Mouse (Mus musculus) heart, embryonic 15.5 days (tissue): ENCODE results near the gene Plcb3. TPM values are rescaled to one million over a fixed set of nuclear protein-coding genes. Genes with fewer than 3 reads are reported as not detected.
"Not testable (repeated sequence)": the region's sequence is repeated elsewhere in the genome, so short reads cannot be mapped to it uniquely, and the experiment has no call there.

Source experiments
- ATAC-seq: fragments of 200-750 bp; cut with Nextera tagmentation; replicated peaks from 2 replicates; pipeline ENCODE4 v1.8.0; 2017; ENCODE audit warnings: low read depth, moderate TSS enrichment; ENCODE audit not compliant: insufficient number of reproducible peaks, insufficient read depth, low FRiP score
- H3K27ac ChIP-seq: fragments of 300-500 bp; sonication (generic); 2 replicates; pipeline ENCODE4 v1.5.1; 2015; ENCODE audit warnings: mild to moderate bottlenecking, inconsistent platforms
- H3K27me3 ChIP-seq: fragments of 300-500 bp; sonication (generic); 2 replicates; pipeline ENCODE4 v1.6.1; 2015; ENCODE audit warnings: inconsistent platforms
- H3K36me3 ChIP-seq: fragments of 300-500 bp; sonication (generic); 2 replicates; pipeline ENCODE4 v1.6.1; 2015; ENCODE audit warnings: mild to moderate bottlenecking, inconsistent platforms
- H3K4me1 ChIP-seq: fragments of 300-500 bp; sonication (generic); replicated peaks from 2 replicates; pipeline ENCODE4 v1.6.1; 2015; ENCODE audit warnings: inconsistent platforms
- H3K4me2 ChIP-seq: fragments of 300-500 bp; sonication (generic); 2 replicates; pipeline ENCODE4 v1.6.1; 2015; ENCODE audit warnings: inconsistent platforms, mild to moderate bottlenecking, moderate library complexity
- H3K4me3 ChIP-seq: fragments of 300-500 bp; sonication (generic); 2 replicates; pipeline ENCODE4 v1.5.1; 2015; ENCODE audit warnings: mild to moderate bottlenecking, inconsistent platforms
- H3K9ac ChIP-seq: fragments of 300-500 bp; sonication (generic); 2 replicates; pipeline ENCODE4 v1.6.1; 2015; ENCODE audit warnings: mild to moderate bottlenecking, inconsistent platforms
- H3K9me3 ChIP-seq: fragments of 300-500 bp; sonication (generic); replicated peaks from 2 replicates; pipeline ENCODE4 v1.6.1; 2016; ENCODE audit warnings: inconsistent platforms
- WGBS: fragments of 180-500 bp; shearing (Covaris S2); methylation state at CpG from one replicate; pipeline ENCODE4 v1.1.7; 2015; ENCODE audit warnings: mixed read lengths; 5-methylcytosine and 5-hydroxymethylcytosine counted together
- polyA plus RNA-seq: library from polyadenylated mRNA; unstranded; fragments of >200 nt; fragmentation: Nextera tagmentation; extraction: Ambion mirVana; gene quantifications from 2 replicates; pipeline ENCODE4 v1.2.1, GENCODE M21; 2015

Plcb3 gene
- polyA plus RNA-seq, 1 experiment from 2014 or later = 16.4 TPM

DNA sequence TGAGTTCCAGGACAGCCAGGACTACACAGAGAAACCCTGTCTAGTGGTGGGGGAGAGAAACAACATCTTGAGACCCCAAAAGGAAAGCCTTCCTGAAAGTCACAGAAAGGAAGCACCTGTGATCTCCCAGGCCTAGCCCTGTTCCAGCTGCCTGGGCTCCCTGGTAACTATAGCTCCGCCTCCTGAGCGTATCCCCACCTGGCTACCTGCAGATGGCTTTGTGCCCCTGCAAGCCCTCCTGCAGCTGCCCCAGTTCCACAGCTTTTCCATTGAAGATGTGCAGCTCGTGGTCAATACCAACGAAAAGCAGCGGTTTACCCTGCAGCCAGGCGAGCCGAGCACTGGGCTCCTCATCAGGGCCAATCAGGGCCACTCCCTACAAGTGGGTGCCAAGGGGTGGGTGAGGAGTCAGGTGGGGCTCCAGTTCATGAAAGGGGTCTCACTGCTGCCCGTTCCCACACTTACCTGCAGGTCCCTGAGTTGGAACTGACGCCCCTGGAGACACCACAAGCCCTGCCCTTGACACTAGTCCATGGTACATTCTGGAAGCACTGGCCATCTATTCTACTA is 21.5 kb upstream of the Plcb3 start:
- Histone ChIP-seq H3K9me3 (no peaks in the 10 kb centered on the region), H3K27me3 (no peaks in the 10 kb centered on the region), H3K4me2 (peak overlapping the region; percentile 85; the same call in 1 of the 2 replicates), H3K27ac (no peak overlapping the region), H3K36me3 (peaks cover 23% of the 10 kb centered on the region), H3K4me1 (peaks cover 42% of the 10 kb centered on the region), H3K9ac (no peak overlapping the region), H3K4me3 (no peak overlapping the region)
- no peak for ATAC-seq
- 86% methylated on average over 9 of the region's 9 CpGs for WGBS

DNA sequence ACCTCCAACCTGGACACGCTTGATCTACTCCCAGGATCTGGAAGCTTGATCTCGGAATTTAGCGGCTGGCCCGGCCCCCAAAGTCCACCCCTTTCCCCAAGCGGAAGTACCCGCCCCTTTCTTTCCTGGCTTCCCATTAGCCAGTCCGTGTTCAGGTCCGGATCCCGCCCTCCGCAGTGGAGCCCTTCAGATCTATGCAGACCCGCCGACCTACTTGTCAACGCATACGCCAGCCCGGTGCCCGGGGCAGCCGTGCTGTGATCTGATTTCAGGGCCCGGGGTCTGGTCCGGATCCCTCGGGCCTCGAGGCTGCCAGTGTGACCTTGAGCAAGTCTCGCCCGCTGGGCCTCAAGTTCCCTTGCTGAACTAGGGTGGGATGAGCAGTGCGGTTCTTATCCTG is 19.7 kb upstream of the Plcb3 start, which contains the start of the genes Nudt22 and Trpt1:
Nudt22 (minus strand) TSS at position 112 of the 400 bp plus-strand sequence.
Trpt1 (plus strand) TSS at position 126 of the 400 bp plus-strand sequence.
- peaks cover 23% of the 10 kb centered on the region for H3K36me3 ChIP-seq
- peak within 1 kb of the TSS; percentile 82 for H3K9ac ChIP-seq
- peak; percentile 70 for ATAC-seq
- 0% methylated on average over 24 of the region's 24 CpGs for WGBS
- peak within 1 kb of the TSS; percentile 67 for H3K4me3 ChIP-seq
- H3K27ac ChIP-seq = peak within 1 kb of the TSS; percentile 87
- H3K4me1 ChIP-seq = peaks cover 47% of the 10 kb centered on the region
- H3K4me2 ChIP-seq = peak within 1 kb of the TSS; percentile 85
- H3K27me3 ChIP-seq = no peaks in the 10 kb centered on the region
- no peaks in the 10 kb centered on the region for H3K9me3 ChIP-seq

DNA sequence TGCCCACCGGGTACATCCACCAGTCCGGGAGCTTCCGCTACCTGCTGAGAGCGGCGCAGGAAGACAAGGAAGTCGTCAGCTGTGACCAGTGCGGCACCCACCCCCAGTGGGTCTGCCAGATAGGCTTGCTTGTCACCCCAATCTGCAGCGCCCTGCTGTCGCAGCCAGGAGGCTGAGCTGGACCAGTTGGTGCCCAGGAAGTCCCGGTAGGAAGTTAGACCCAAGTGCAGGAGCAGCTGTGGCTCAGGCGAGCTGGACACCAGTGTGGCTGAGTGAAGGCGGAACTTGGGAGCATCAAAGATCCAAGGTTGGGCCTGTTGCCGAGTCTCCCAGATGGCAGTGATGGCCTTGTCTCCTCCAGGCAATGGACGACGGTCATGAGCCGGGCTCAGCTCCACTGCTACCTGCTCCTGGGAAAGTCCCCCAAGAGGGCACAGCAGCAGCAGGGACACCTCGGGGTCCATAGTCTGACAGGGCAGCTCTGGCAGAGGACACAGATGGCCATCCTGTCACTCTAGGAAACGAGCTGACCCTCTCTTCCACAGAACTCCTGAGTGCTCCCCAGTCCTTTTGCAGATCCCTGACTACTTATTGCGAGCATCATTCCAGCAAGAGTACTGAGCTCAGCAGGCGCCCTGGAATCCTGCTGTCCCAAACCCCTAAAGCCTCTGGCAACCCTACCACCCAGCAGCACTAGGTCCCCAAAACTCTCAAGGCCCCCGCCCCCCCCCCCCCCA is 19.2 kb upstream of the Plcb3 start:
- H3K4me1 ChIP-seq = peaks cover 47% of the 10 kb centered on the region
- ATAC-seq = no peak
- peak overlapping the region; percentile 82 for H3K9ac ChIP-seq
- H3K4me2 ChIP-seq = peak overlapping the region; percentile 85
- peak overlapping the region; percentile 70 for H3K27ac ChIP-seq
- peak overlapping the region; percentile 67 for H3K4me3 ChIP-seq
- WGBS = 41% methylated on average over 21 of the region's 21 CpGs
- H3K36me3 ChIP-seq = peaks cover 22% of the 10 kb centered on the region
- H3K27me3 ChIP-seq = no peaks in the 10 kb centered on the region
- H3K9me3 ChIP-seq = no peaks in the 10 kb centered on the region

DNA sequence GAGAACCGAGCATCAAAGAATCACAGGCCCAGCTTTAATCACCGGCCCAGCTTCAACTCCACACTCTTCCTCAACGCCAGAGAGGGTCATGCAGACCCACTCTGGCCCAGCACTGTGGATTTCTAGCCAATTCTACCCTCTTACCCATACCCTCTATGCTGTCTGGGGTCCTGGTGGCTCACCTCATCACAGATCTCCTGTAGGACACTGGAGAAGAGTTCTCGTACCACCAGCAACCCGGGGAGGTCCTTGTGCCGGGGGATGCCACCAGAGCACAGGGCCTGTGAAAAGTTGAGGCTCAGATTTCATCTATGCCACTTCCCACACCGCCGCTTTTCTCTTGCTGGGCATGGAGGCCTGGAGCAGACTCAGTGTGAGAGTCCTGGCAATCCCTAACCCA is 18.2 kb upstream of the Plcb3 start:
- Histone ChIP-seq H3K4me3 (peak overlapping the region; percentile 67; the same call in 1 of the 2 replicates), H3K9ac (peak overlapping the region; percentile 82), H3K4me1 (peaks cover 47% of the 10 kb centered on the region), H3K27ac (no peak overlapping the region), H3K27me3 (no peaks in the 10 kb centered on the region), H3K36me3 (peaks cover 14% of the 10 kb centered on the region; the same call in 1 of the 2 replicates), H3K4me2 (peak overlapping the region; percentile 85), H3K9me3 (no peaks in the 10 kb centered on the region)
- ATAC-seq = no peak
- WGBS = 82% methylated on average over 8 of the region's 8 CpGs

DNA sequence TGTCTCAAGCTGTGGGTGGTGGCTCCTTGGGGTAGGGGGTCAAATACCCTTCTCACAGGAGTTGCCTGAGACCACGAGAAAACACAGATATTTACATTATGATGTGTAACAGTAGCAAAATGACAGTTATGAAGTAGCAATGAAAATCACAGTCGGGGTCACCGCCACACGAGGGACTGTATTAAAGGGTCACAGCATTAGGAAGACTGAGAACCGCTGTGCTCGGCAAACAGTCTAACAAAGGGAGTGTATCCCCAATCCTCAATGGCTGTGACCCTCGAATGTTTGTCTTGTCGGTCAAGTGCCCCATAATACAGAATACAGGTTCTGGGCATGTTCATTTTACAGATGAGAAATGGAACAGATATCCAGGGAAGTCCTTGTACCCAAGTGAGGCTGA is 17.7 kb upstream of the Plcb3 start:
- Histone ChIP-seq H3K36me3 (peaks cover 12% of the 10 kb centered on the region; the same call in 1 of the 2 replicates), H3K4me3 (no peak overlapping the region), H3K4me2 (no peak overlapping the region), H3K4me1 (peaks cover 47% of the 10 kb centered on the region), H3K27me3 (no peaks in the 10 kb centered on the region), H3K9ac (no peak overlapping the region), H3K9me3 (no peaks in the 10 kb centered on the region), H3K27ac (no peak overlapping the region)
- WGBS = 87% methylated on average over 8 of the region's 8 CpGs
- no peak for ATAC-seq

DNA sequence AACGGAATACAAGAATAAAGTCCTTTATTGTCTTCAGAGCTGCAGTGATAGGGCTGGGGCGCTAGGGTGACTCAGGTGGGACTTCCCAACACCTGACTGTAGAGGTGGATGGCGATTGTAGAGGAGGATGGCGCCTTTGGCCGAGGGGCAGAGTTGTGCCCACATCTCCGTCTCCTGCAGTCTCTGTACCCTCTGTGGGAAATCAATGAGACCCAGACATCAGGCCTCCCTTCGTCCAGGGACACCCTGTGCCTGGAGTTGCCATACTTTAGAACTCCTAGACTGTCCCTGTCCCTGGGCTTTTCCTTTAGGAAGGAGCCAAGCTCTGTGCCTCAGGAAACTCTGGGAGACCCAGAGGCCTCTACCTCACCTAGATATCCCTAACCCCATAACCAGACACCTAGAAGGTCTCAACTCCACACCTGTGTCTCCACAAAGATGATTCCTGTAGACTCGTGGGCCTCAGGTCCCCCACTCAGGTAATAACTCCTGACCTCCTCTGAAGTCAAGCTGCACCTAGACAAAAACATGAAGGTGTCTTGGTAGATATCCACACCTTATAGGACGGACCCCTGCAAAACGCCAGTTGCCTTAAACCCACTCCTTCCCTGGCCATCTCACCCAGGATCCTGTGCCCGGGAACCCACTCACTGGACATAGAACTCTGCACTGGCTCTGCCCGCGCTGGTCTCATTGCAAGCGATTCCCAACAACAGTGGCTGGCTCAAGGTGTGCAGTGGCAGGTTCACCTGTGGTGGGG is 16.9 kb upstream of the Plcb3 start:
- 62% methylated on average over 14 of the region's 14 CpGs for WGBS
- Histone ChIP-seq H3K4me1 (peaks cover 49% of the 10 kb centered on the region), H3K4me2 (peak overlapping the region; percentile 94), H3K4me3 (peak overlapping the region; percentile 68), H3K36me3 (peaks cover 4% of the 10 kb centered on the region; the same call in 1 of the 2 replicates), H3K9ac (peak overlapping the region; percentile 53), H3K27ac (peak overlapping the region; percentile 63), H3K27me3 (no peaks in the 10 kb centered on the region), H3K9me3 (no peaks in the 10 kb centered on the region)
- no peak for ATAC-seq

DNA sequence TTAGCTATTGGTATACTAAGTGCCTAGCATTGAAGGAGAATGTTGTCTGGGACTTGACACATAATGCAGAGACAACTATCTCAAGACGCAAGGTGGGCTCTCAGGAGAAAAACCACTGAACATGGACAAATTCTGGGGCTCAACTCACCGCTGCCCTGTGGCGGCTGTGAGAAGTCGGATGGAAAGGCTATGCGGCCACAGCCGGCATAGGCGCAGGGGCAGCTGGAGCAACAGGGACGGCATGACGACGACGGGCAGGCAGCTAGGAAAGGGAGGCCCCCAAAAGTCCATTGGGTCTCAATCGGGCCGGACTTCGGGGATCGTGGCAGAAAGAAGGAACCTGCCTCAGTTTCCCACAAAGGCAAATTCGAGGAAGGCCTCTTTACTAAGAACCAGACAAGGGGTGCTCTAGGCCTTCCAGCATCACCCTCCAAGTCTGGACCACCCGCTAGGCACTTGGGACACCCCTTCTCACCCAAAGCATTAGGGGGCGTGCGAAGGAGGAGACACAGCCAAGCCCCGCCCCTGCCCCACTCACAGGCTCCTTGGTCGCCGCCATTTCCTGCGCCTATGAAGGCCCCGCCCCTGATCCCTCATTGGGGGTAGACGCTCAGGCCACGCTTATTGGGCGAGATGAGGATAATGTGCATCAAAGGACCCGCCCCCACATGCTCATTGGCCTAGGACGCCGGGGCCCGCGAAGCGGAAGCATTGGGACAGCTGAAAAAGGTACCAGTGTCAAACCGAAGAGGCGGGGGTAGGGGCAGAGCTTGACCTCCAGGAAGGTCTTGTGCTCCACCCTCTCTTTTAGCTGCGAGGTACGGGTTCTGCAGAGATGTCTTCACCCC is 16.0 kb upstream of the Plcb3 start, which contains the start of gene Dnajc4:
Dnajc4 (minus strand) TSS at position 562 of the 848 bp plus-strand sequence.
- Histone ChIP-seq H3K4me3 (peak within 1 kb of the TSS; percentile 68), H3K27me3 (no peaks in the 10 kb centered on the region), H3K27ac (peak within 1 kb of the TSS; percentile 75), H3K4me1 (peaks cover 50% of the 10 kb centered on the region), H3K4me2 (peak within 1 kb of the TSS; percentile 94), H3K9ac (peak within 1 kb of the TSS; percentile 69), H3K9me3 (no peaks in the 10 kb centered on the region), H3K36me3 (peaks cover 4% of the 10 kb centered on the region; the same call in 1 of the 2 replicates)
- ATAC-seq = peak; percentile 92
- under 1% methylated on average over 37 of the region's 37 CpGs for WGBS

DNA sequence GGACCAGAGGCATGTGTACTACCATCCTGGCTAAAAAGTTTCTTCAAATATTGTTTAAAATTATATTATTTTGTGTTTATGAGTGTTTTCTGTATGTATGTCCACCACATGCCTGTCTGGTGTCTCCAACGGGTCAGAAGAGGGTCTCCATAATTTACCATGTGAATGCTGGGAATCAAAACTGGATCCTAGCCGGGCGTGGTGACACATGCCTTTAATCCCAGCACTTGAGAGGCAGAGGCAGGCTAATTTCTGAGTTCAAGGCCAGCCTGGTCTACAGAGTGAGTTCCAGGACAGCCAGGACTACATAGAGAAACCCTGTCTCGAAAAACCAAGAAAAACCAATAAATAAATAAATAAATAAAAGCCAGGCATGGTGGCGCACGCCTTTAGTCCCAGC is 14.9 kb upstream of the Plcb3 start:
- WGBS = 88% methylated on average over 6 of the region's 6 CpGs
- not testable (repeated sequence) for ATAC-seq, H3K9me3 ChIP-seq, H3K27me3 ChIP-seq, H3K4me2 ChIP-seq, H3K36me3 ChIP-seq, H3K9ac ChIP-seq, H3K4me3 ChIP-seq, H3K27ac ChIP-seq
- peaks cover 44% of the 10 kb centered on the region for H3K4me1 ChIP-seq

DNA sequence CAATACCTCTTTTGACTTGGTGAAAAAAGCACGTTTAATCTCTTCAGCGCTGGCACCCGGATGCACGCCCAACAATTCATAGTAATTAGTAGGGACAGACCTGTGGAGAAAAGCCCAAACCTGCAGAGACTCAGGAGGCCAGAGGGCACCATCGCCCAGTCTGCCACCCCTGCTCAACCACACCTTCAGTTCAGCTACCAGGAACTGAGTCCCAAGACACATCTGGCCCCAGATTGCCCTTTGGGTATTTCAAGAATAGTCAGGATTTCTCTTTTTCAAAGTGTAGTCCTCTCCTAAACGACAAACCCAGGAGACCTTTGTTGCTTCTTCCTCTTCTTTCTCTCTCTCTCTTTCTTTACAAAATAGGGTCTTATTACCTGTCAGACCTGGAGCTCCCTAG is 14.4 kb upstream of the Plcb3 start:
- Histone ChIP-seq H3K9me3 (no peaks in the 10 kb centered on the region), H3K4me1 (peaks cover 49% of the 10 kb centered on the region), H3K36me3 (peaks cover 4% of the 10 kb centered on the region; the same call in 1 of the 2 replicates), H3K27ac (no peak overlapping the region), H3K4me2 (no peak overlapping the region), H3K9ac (no peak overlapping the region), H3K4me3 (no peak overlapping the region), H3K27me3 (no peaks in the 10 kb centered on the region)
- no peak for ATAC-seq
- 90% methylated on average over 6 of the region's 6 CpGs for WGBS

DNA sequence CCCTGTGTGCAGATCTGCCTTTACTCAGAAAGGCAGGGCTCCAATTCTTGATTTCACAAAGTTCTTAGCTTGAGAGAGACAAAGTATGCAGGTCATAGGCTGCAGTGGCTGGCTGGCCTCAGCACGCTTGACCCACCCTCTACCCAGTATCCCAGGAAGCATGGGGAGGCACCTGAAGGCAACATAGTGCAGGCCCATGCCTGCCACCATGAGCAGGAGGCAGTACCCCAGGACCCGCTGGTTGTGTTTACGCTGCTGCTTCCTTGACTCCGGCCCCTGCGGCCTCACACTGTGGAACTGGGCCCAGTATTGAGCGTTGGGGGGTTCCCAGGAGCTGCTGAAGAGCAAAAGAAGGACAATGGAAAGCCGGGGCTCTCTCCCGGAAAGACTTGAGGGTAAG is 13.0 kb upstream of the Plcb3 start:
- no peak overlapping the region for H3K4me2 ChIP-seq
- no peak overlapping the region for H3K27ac ChIP-seq
- H3K4me1 ChIP-seq = peaks cover 43% of the 10 kb centered on the region
- H3K36me3 ChIP-seq = peaks cover 13% of the 10 kb centered on the region
- 90% methylated on average over 8 of the region's 8 CpGs for WGBS
- H3K9ac ChIP-seq = no peak overlapping the region
- no peaks in the 10 kb centered on the region for H3K27me3 ChIP-seq
- no peak overlapping the region for H3K4me3 ChIP-seq
- ATAC-seq = no peak
- no peaks in the 10 kb centered on the region for H3K9me3 ChIP-seq
